Mouse (Mus musculus): ENCODE measurements around the gene Tspoap1. TPM values are rescaled to one million over a fixed set of nuclear protein-coding genes. Genes with fewer than 3 reads are reported as not detected.

The Tspoap1 gene
- polyA plus RNA-seq, 1 experiment, result 0.04 TPM

- no peaks in the 10 kb centered on the region for H3K27me3 ChIP-seq (ENCODE audit: control insufficient read depth, insufficient read depth, insufficient read length)
- H3K36me3 ChIP-seq (ENCODE audit: control insufficient read depth, insufficient read depth), result peaks cover 3% of the 10 kb centered on the region
- H3ac ChIP-seq (ENCODE audit: control insufficient read depth, insufficient read length), result no peak overlapping the region
- no peaks in the 10 kb centered on the region for H3K79me2 ChIP-seq (ENCODE audit: control insufficient read depth, insufficient read depth)
- TF ChIP-seq MYOG (IDR thresholded peaks at IDR 0.05; ENCODE audit: control insufficient read depth in 1 of 3, insufficient read depth in 1 of 3, insufficient read length in 2 of 3, low read depth in 2 of 3) (no peak), MAX (IDR thresholded peaks at IDR 0.05; ENCODE audit: low read depth) (no peak), SRF (IDR thresholded peaks at IDR 0.05; ENCODE audit: control insufficient read depth, insufficient read length, low read depth) (no peak), E2F4 (IDR thresholded peaks at IDR 0.05; ENCODE audit: insufficient read depth) (no peak), REST (IDR thresholded peaks at IDR 0.05; ENCODE audit: insufficient read depth, insufficient read length) (no peak), USF1 (IDR thresholded peaks at IDR 0.05; ENCODE audit: low read depth) (no peak), POLR2A (IDR thresholded peaks at IDR 0.05; ENCODE audit: insufficient read length, low read depth) (no peak), POLR2AphosphoS2 (IDR thresholded peaks at IDR 0.05; ENCODE audit: insufficient read length, low read depth) (no peak), MYOD1 (IDR thresholded peaks at IDR 0.05; ENCODE audit: control insufficient read depth in 1 of 3, insufficient read length in 2 of 3, low read depth in 2 of 3) (no peak), TCF12 (IDR thresholded peaks at IDR 0.05; ENCODE audit: insufficient read depth, poor library complexity, severe bottlenecking) (no peak), TCF3 (IDR thresholded peaks at IDR 0.05; ENCODE audit: insufficient read length, low read depth) (no peak), CEBPB (IDR thresholded peaks at IDR 0.05; ENCODE audit: insufficient read depth, poor library complexity, severe bottlenecking) (no peak)
- no peak overlapping the region for H3K4me2 ChIP-seq (ENCODE audit: low read depth)
- H3K4me3 ChIP-seq, result no peak overlapping the region
Observed at GRCm38 (mm10) chr11:87751491-87751966, 8.8 kb upstream of the Tspoap1 start.

- Histone ChIP-seq H3K4me3 (no peak overlapping the region), H3K36me3 (ENCODE audit: control insufficient read depth, insufficient read depth) (no peaks in the 10 kb centered on the region), H3ac (ENCODE audit: control insufficient read depth, insufficient read length) (no peak overlapping the region), H3K79me2 (ENCODE audit: control insufficient read depth, insufficient read depth) (no peaks in the 10 kb centered on the region), H3K4me2 (ENCODE audit: low read depth) (no peak overlapping the region), H3K27me3 (ENCODE audit: control insufficient read depth, insufficient read depth, insufficient read length) (no peaks in the 10 kb centered on the region)
- TF ChIP-seq MYOG (IDR thresholded peaks at IDR 0.05; ENCODE audit: control insufficient read depth in 1 of 3, insufficient read depth in 1 of 3, insufficient read length in 2 of 3, low read depth in 2 of 3) (no peak), CEBPB (IDR thresholded peaks at IDR 0.05; ENCODE audit: insufficient read depth, poor library complexity, severe bottlenecking) (no peak), TCF3 (IDR thresholded peaks at IDR 0.05; ENCODE audit: insufficient read length, low read depth) (no peak), MAX (IDR thresholded peaks at IDR 0.05; ENCODE audit: low read depth) (no peak), USF1 (IDR thresholded peaks at IDR 0.05; ENCODE audit: low read depth) (no peak), POLR2A (IDR thresholded peaks at IDR 0.05; ENCODE audit: insufficient read length, low read depth) (no peak), SRF (IDR thresholded peaks at IDR 0.05; ENCODE audit: control insufficient read depth, insufficient read length, low read depth) (no peak), REST (IDR thresholded peaks at IDR 0.05; ENCODE audit: insufficient read depth, insufficient read length) (no peak), E2F4 (IDR thresholded peaks at IDR 0.05; ENCODE audit: insufficient read depth) (no peak), MYOD1 (IDR thresholded peaks at IDR 0.05; ENCODE audit: control insufficient read depth in 1 of 3, insufficient read length in 2 of 3, low read depth in 2 of 3) (no peak), TCF12 (IDR thresholded peaks at IDR 0.05; ENCODE audit: insufficient read depth, poor library complexity, severe bottlenecking) (no peak)
Observed at GRCm38 (mm10) chr11:87752307-87752706, 8.0 kb upstream of the Tspoap1 start.

GRCm38 (mm10) chr11:87753255-87753654 is 7.1 kb upstream of the Tspoap1 start:
- TF ChIP-seq CEBPB (IDR thresholded peaks at IDR 0.05; ENCODE audit: insufficient read depth, poor library complexity, severe bottlenecking) (no peak), MAX (IDR thresholded peaks at IDR 0.05; ENCODE audit: low read depth) (no peak), TCF3 (IDR thresholded peaks at IDR 0.05; ENCODE audit: insufficient read length, low read depth) (no peak), REST (IDR thresholded peaks at IDR 0.05; ENCODE audit: insufficient read depth, insufficient read length) (no peak), E2F4 (IDR thresholded peaks at IDR 0.05; ENCODE audit: insufficient read depth) (no peak), POLR2A (IDR thresholded peaks at IDR 0.05; ENCODE audit: insufficient read length, low read depth) (no peak), SRF (IDR thresholded peaks at IDR 0.05; ENCODE audit: control insufficient read depth, insufficient read length, low read depth) (no peak), USF1 (IDR thresholded peaks at IDR 0.05; ENCODE audit: low read depth) (no peak), MYOD1 (IDR thresholded peaks at IDR 0.05; ENCODE audit: control insufficient read depth in 1 of 3, insufficient read length in 2 of 3, low read depth in 2 of 3) (no peak), TCF12 (IDR thresholded peaks at IDR 0.05; ENCODE audit: insufficient read depth, poor library complexity, severe bottlenecking) (no peak), POLR2AphosphoS2 (IDR thresholded peaks at IDR 0.05; ENCODE audit: insufficient read length, low read depth) (no peak), MYOG (IDR thresholded peaks at IDR 0.05; ENCODE audit: control insufficient read depth in 1 of 3, insufficient read depth in 1 of 3, insufficient read length in 2 of 3, low read depth in 2 of 3) (no peak)
- Histone ChIP-seq H3K36me3 (ENCODE audit: control insufficient read depth, insufficient read depth) (no peaks in the 10 kb centered on the region), H3K27me3 (ENCODE audit: control insufficient read depth, insufficient read depth, insufficient read length) (no peaks in the 10 kb centered on the region)

GRCm38 (mm10) chr11:87753891-87754501 is 6.3 kb upstream of the Tspoap1 start:
- Histone ChIP-seq H3K79me2 (ENCODE audit: control insufficient read depth, insufficient read depth) (no peaks in the 10 kb centered on the region), H3ac (ENCODE audit: control insufficient read depth, insufficient read length) (no peak overlapping the region), H3K4me3 (no peak overlapping the region), H3K27me3 (ENCODE audit: control insufficient read depth, insufficient read depth, insufficient read length) (no peaks in the 10 kb centered on the region), H3K4me2 (ENCODE audit: low read depth) (no peak overlapping the region), H3K36me3 (ENCODE audit: control insufficient read depth, insufficient read depth) (no peaks in the 10 kb centered on the region)
- no peak for TF ChIP-seq MYOG (IDR thresholded peaks at IDR 0.05; ENCODE audit: control insufficient read depth in 1 of 3, insufficient read depth in 1 of 3, insufficient read length in 2 of 3, low read depth in 2 of 3)

More at GRCm38 (mm10) chr11:87753255-87753654, 7.1 kb upstream of the Tspoap1 start:
- Histone ChIP-seq H3K4me2 (ENCODE audit: low read depth) (no peak overlapping the region), H3ac (ENCODE audit: control insufficient read depth, insufficient read length) (no peak overlapping the region), H3K79me2 (ENCODE audit: control insufficient read depth, insufficient read depth) (no peaks in the 10 kb centered on the region), H3K4me3 (no peak overlapping the region)

GRCm38 (mm10) chr11:87754603-87755002 is 5.7 kb upstream of the Tspoap1 start:
- peak overlapping the region; percentile 36 for H3K4me2 ChIP-seq (ENCODE audit: low read depth)
- no peaks in the 10 kb centered on the region for H3K36me3 ChIP-seq (ENCODE audit: control insufficient read depth, insufficient read depth)
- H3K79me2 ChIP-seq (ENCODE audit: control insufficient read depth, insufficient read depth), result no peaks in the 10 kb centered on the region

More at GRCm38 (mm10) chr11:87754603-87755002, 5.7 kb upstream of the Tspoap1 start:
- H3K4me3 ChIP-seq, result no peak overlapping the region
- no peak overlapping the region for H3ac ChIP-seq (ENCODE audit: control insufficient read depth, insufficient read length)
- TF ChIP-seq CEBPB (IDR thresholded peaks at IDR 0.05; ENCODE audit: insufficient read depth, poor library complexity, severe bottlenecking) (no peak), REST (IDR thresholded peaks at IDR 0.05; ENCODE audit: insufficient read depth, insufficient read length) (no peak), MYOD1 (IDR thresholded peaks at IDR 0.05; ENCODE audit: control insufficient read depth in 1 of 3, insufficient read length in 2 of 3, low read depth in 2 of 3) (no peak), MAX (IDR thresholded peaks at IDR 0.05; ENCODE audit: low read depth) (no peak), MYOG (IDR thresholded peaks at IDR 0.05; ENCODE audit: control insufficient read depth in 1 of 3, insufficient read depth in 1 of 3, insufficient read length in 2 of 3, low read depth in 2 of 3) (no peak), E2F4 (IDR thresholded peaks at IDR 0.05; ENCODE audit: insufficient read depth) (no peak)
- H3K27me3 ChIP-seq (ENCODE audit: control insufficient read depth, insufficient read depth, insufficient read length), result no peaks in the 10 kb centered on the region
